Mouse (Mus musculus) CH12.LX (cell line): ENCODE measurements around the gene Trpm3.

ENCODE experiments used
- BHLHE40 ChIP-seq: IDR thresholded peaks from 2 replicates; pipeline ENCODE4 v1.6.1; 2011; ENCODE audit warnings: mild to moderate bottlenecking, low read depth, low read length, improper control_type of control experiment
- MYC ChIP-seq: IDR thresholded peaks from 2 replicates; pipeline ENCODE4 v1.6.1; 2011; ENCODE audit warnings: low read depth, mild to moderate bottlenecking, improper control_type of control experiment, low read length
- ZNF384 ChIP-seq: IDR thresholded peaks from 2 replicates; pipeline ENCODE4 v1.6.1; 2012; ENCODE audit warnings: low read depth, low read length, improper control_type of control experiment, inconsistent platforms

DNA sequence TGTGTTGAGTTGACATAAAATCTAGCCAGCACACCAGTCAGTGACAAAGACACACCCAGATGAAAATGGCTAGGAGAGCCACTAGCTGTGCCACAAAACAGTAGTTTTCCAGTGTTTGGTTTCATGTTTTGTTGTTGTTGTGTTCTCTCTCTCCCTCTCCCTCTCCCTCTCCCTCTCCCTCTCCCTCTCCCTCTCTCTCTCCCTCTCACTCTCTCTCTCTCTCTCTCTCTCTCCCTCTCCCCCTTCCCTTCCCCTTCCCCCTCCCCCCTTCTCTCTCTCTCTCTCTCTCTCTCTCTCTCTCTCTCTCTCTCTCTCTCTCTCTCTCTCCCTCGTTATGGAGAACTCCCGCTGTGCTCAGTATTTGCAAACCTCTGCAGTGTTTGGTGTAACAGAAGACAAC, 874.8 kb downstream of the Trpm3 start:
- TF ChIP-seq ZNF384 (no peak), BHLHE40 (no peak), MYC (no peak)
